Mouse (Mus musculus) forebrain, embryonic 10.5 days (tissue): Measurements from ENCODE around the gene Gpc1. TPM values are rescaled to one million over a fixed set of nuclear protein-coding genes. Genes with fewer than 3 reads are reported as not detected.

Source experiments
- DNase-seq: peaks from one replicate; pipeline ENCODE4 v3.0.0-alpha.2; 2017; ENCODE audit warnings: low spot score; ENCODE audit errors: extremely low spot score
- H3K27ac ChIP-seq: fragments of 300-500 bp; sonication (generic); 2 replicates; pipeline ENCODE4 v1.5.1; 2016; ENCODE audit warnings: mild to moderate bottlenecking
- H3K27me3 ChIP-seq: fragments of 300-500 bp; sonication (generic); 2 replicates; pipeline ENCODE4 v1.6.1; 2016; ENCODE audit warnings: mild to moderate bottlenecking; ENCODE audit not compliant: poor library complexity, severe bottlenecking
- H3K36me3 ChIP-seq: fragments of 300-500 bp; sonication (generic); replicated peaks from 2 replicates; pipeline ENCODE4 v1.6.1; 2016; ENCODE audit warnings: mild to moderate bottlenecking, moderate library complexity
- H3K4me1 ChIP-seq: fragments of 300-500 bp; sonication (generic); 2 replicates; pipeline ENCODE4 v1.6.1; 2016
- H3K4me3 ChIP-seq: fragments of 300-500 bp; sonication (generic); 2 replicates; pipeline ENCODE4 v1.5.1; 2016; ENCODE audit warnings: mild to moderate bottlenecking, moderate library complexity
- H3K9me3 ChIP-seq: fragments of 300-500 bp; sonication (generic); 2 replicates; pipeline ENCODE4 v1.6.1; 2016; ENCODE audit warnings: mild to moderate bottlenecking, moderate library complexity
- WGBS: fragments of 180-500 bp; shearing (Covaris S2); methylation state at CpG from one replicate; pipeline ENCODE4 v1.1.7; 2016; 5-methylcytosine and 5-hydroxymethylcytosine counted together
- microRNA counts: library from miRNA; unstranded; fragments of <30 nt; microRNA quantifications from one replicate; lab custom pipeline; 2017
- microRNA-seq: library from miRNA; unstranded; fragments of <30 nt; microRNA quantifications from one replicate; pipeline ENCODE4, GENCODE M21; 2017
- polyA plus RNA-seq: library from polyadenylated mRNA; unstranded; fragments of >200 nt; fragmentation: Nextera tagmentation; extraction: Ambion mirVana; gene quantifications from 2 replicates; pipeline ENCODE4 v1.2.1, GENCODE M21; 2016

Gene Gpc1
- polyA plus RNA-seq, 1 experiment from 2014 or later: 99.2 TPM

- DNase-seq: no peak
- Histone ChIP-seq H3K36me3 (peaks cover 3% of the 10 kb centered on the region; the same call in 1 of the 2 replicates), H3K4me1 (peaks cover 37% of the 10 kb centered on the region), H3K9me3 (no peaks in the 10 kb centered on the region), H3K4me3 (no peak overlapping the region), H3K27me3 (peaks cover 44% of the 10 kb centered on the region), H3K27ac (no peak overlapping the region)
- 76% methylated on average over 4 of the region's 4 CpGs for WGBS
These were observed 72.2 kb downstream of the Gpc1 start for GRCm38 (mm10) chr1:92903627-92904026.

GRCm38 (mm10) chr1:92905703-92906310, 74.4 kb downstream of the Gpc1 start:
- no peak overlapping the region for H3K27ac ChIP-seq
- no peak for DNase-seq
- no peak overlapping the region for H3K4me3 ChIP-seq
- no peaks in the 10 kb centered on the region for H3K9me3 ChIP-seq
- peaks cover 55% of the 10 kb centered on the region for H3K4me1 ChIP-seq
- peaks cover 3% of the 10 kb centered on the region; the same call in 1 of the 2 replicates for H3K36me3 ChIP-seq
- WGBS: 90% methylated on average over 2 of the region's 2 CpGs
- H3K27me3 ChIP-seq: peaks cover 41% of the 10 kb centered on the region

- peak within 1 kb of the TSS; percentile 93 for H3K27ac ChIP-seq
- H3K4me3 ChIP-seq: peak within 1 kb of the TSS; percentile 84
- H3K4me1 ChIP-seq: peaks cover 65% of the 10 kb centered on the region
- H3K27me3 ChIP-seq: peaks cover 29% of the 10 kb centered on the region
- peak; percentile 90 for DNase-seq
- no peaks in the 10 kb centered on the region for H3K9me3 ChIP-seq
- H3K36me3 ChIP-seq: peaks cover 3% of the 10 kb centered on the region; the same call in 1 of the 2 replicates
- WGBS: under 1% methylated on average over 81 of the region's 81 CpGs
These were observed 75.6 kb downstream of the Gpc1 start, which contains the start of gene Dusp28 for GRCm38 (mm10) chr1:92906779-92907631. Dusp28 (plus strand) TSS chr1:92906981.

GRCm38 (mm10) chr1:92907632-92908360, 76.4 kb downstream of the Gpc1 start:
- peak overlapping the region; percentile 84 for H3K4me3 ChIP-seq
- peak overlapping the region; percentile 93 for H3K27ac ChIP-seq
- peaks cover 23% of the 10 kb centered on the region for H3K27me3 ChIP-seq
- H3K4me1 ChIP-seq: peaks cover 65% of the 10 kb centered on the region
- DNase-seq: no peak
- 47% methylated on average over 20 of the region's 20 CpGs for WGBS
- H3K36me3 ChIP-seq: peaks cover 3% of the 10 kb centered on the region; the same call in 1 of the 2 replicates
- H3K9me3 ChIP-seq: no peaks in the 10 kb centered on the region

GRCm38 (mm10) chr1:92908664-92909063, 77.2 kb downstream of the Gpc1 start:
- Histone ChIP-seq H3K36me3 (peaks cover 3% of the 10 kb centered on the region; the same call in 1 of the 2 replicates), H3K27ac (no peak overlapping the region), H3K9me3 (no peaks in the 10 kb centered on the region), H3K4me3 (no peak overlapping the region), H3K27me3 (peaks cover 23% of the 10 kb centered on the region), H3K4me1 (peaks cover 63% of the 10 kb centered on the region)
- 85% methylated on average over 3 of the region's 3 CpGs for WGBS
- no peak for DNase-seq

- Histone ChIP-seq H3K36me3 (peaks cover 6% of the 10 kb centered on the region), H3K27ac (no peak overlapping the region), H3K27me3 (peaks cover 23% of the 10 kb centered on the region), H3K9me3 (no peaks in the 10 kb centered on the region), H3K4me1 (peaks cover 63% of the 10 kb centered on the region), H3K4me3 (no peak overlapping the region; the same call in 1 of the 2 replicates)
- WGBS: 70% methylated on average over 4 of the region's 4 CpGs
- DNase-seq: no peak
These were observed 77.6 kb downstream of the Gpc1 start for GRCm38 (mm10) chr1:92909068-92909467.

MicroRNA genes within 50 kb of the gene (microRNA counts, 519-probe panel; counts per million panel counts)
- 6,015 counts per million, percentile 92 among the panel's probes with 10 or more counts for microRNA mmu-miR-149 (lab: Ali Mortazavi, UCI)

Small RNAs within 50 kb of the gene (microRNA-seq; reads per million reads assigned to microRNA genes)
- gene Mir149: 10,402 reads per million, percentile 94 among the genes with 10 or more reads in this experiment

Other genes with a start within 250 kb of the Gpc1 start
- gene Olfr1412, start 245.9 kb upstream of the Gpc1 start, polyA plus RNA-seq: not detected in 2 replicates
- gene Olfr1411, start 237.2 kb upstream of the Gpc1 start, polyA plus RNA-seq: not detected in 2 replicates
- not detected in 2 replicates for gene Olfr1410, start 225.9 kb upstream of the Gpc1 start, polyA plus RNA-seq
- not detected in 2 replicates for gene Olfr12, start 213.9 kb upstream of the Gpc1 start, polyA plus RNA-seq
- gene Cops9, start 189.7 kb upstream of the Gpc1 start, polyA plus RNA-seq: 324 and 343 TPM in 2 replicates
- gene Otos, start 182.8 kb upstream of the Gpc1 start, polyA plus RNA-seq: 0.25 TPM in 1 of 2 replicates, not detected in the other
- 0.34 and 0.90 TPM in 2 replicates for gene Ankmy1, start 71.3 kb downstream of the Gpc1 start, polyA plus RNA-seq
- 14.3 and 14.8 TPM in 2 replicates for gene Dusp28, start 75.3 kb downstream of the Gpc1 start, polyA plus RNA-seq
- gene Rnpepl1, start 79.1 kb downstream of the Gpc1 start, polyA plus RNA-seq: 21.2 and 22.7 TPM in 2 replicates
- 37.3 and 42.7 TPM in 2 replicates for gene Capn10, start 102.7 kb downstream of the Gpc1 start, polyA plus RNA-seq
- 0.05 and 0.14 TPM in 2 replicates for gene Gpr35, start 119.2 kb downstream of the Gpc1 start, polyA plus RNA-seq
- not detected in 2 replicates for gene Aqp12, start 174.7 kb downstream of the Gpc1 start, polyA plus RNA-seq